Mouse (Mus musculus): ENCODE results near the gene BC052040. TPM values are rescaled to one million over a fixed set of nuclear protein-coding genes. Genes with fewer than 3 reads are reported as not detected.

BC052040 gene
- polyA plus RNA-seq, 1 experiment from 2014 or later = 15.9 TPM

DNA sequence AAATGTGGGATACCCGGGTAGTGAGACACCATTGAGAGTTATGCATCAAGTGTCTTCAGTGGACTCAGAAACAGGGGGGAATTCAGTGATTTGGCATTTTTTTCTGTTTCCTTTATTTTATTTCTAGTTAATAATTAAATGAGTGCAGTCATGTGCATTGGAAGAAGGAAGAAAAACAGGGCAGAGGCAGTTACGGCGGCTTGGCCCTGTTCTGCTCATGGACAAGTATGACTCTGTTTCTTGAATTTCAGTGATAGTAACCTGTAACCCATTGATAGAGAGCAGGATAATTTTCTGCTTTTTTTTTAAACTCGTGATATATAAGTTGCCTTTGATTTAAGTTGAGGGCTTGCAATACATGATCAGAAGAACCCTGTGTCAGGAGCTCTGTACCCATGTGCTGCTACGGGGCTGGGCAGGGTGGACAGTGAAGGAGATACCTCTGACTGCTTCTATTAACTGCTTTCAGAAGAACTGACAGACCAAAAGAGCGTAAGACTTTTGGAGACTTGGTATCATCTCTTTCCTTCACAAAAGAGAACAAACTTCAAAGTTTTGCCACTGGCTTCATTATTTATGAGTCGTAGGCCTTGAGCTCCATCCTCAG is 91.6 kb downstream of the BC052040 start:
- 92% methylated on average over 7 of the region's 7 CpGs for WGBS
- Histone ChIP-seq H3K9ac (no peak overlapping the region), H3K27ac (no peak overlapping the region), H3K36me3 (no peaks in the 10 kb centered on the region), H3K4me1 (no peaks in the 10 kb centered on the region), H3K9me3 (no peaks in the 10 kb centered on the region), H3K4me3 (no peak overlapping the region), H3K27me3 (replicated peaks) (no peaks in the 10 kb centered on the region), H3K4me2 (replicated peaks) (no peak overlapping the region)
- ATAC-seq (ENCODE audit: low FRiP score, low read depth) = no peak

DNA sequence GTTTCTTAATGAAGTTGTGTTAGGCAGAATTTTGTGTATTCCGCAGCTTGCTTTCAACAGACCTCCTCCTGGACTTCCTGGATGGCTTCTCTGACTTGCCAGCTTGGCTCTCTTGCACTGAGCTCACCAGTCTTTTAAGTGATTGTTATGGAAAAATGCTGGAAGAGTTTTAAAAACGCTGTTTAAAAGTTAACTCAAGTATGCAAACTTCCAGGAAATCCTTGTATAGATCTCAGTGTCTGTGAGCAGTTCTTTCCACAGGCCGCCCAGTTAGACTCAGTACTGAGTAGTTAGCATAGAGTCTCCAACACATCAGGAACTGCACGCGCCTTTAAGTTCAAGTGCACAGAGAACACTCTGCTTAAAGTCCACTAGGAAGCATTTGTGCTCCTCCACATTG is 97.3 kb downstream of the BC052040 start:
- 77% methylated on average over 5 of the region's 5 CpGs for WGBS
- H3K4me2 ChIP-seq (replicated peaks) = no peak overlapping the region
- no peaks in the 10 kb centered on the region for H3K4me1 ChIP-seq
- H3K9me3 ChIP-seq = no peaks in the 10 kb centered on the region
- H3K4me3 ChIP-seq = no peak overlapping the region
- no peak overlapping the region for H3K27ac ChIP-seq
- H3K27me3 ChIP-seq (replicated peaks) = no peaks in the 10 kb centered on the region
- H3K36me3 ChIP-seq = no peaks in the 10 kb centered on the region
- no peak for ATAC-seq (ENCODE audit: low FRiP score, low read depth)
- H3K9ac ChIP-seq = no peak overlapping the region

DNA sequence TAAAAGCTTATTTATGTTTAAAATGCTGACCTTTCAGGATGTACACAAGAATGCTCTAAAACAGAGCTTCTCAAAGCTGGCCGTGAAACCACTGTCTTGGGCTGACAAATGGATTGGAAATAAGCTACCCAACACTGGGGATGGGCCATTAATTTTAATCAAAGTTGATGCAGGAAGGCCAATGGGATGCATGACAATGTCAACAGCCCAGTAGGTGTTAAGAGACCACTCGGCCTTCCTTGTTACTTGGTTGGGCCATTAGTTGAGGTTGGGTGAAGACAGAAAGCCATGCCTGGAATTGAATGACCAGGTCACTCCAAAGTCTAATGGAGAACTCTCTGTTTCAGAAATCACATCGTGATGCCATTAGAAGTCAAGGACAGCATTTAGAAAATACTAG is 103.7 kb downstream of the BC052040 start:
- no peak overlapping the region for H3K9ac ChIP-seq
- H3K4me2 ChIP-seq (replicated peaks) = no peak overlapping the region
- H3K4me3 ChIP-seq = no peak overlapping the region
- no peaks in the 10 kb centered on the region for H3K9me3 ChIP-seq
- H3K36me3 ChIP-seq = no peaks in the 10 kb centered on the region
- no peaks in the 10 kb centered on the region for H3K27me3 ChIP-seq (replicated peaks)
- no peak overlapping the region for H3K27ac ChIP-seq
- H3K4me1 ChIP-seq = no peaks in the 10 kb centered on the region; the same call in 1 of the 2 replicates
- WGBS = 47% methylated on average over 3 of the region's 3 CpGs
- no peak for ATAC-seq (ENCODE audit: low FRiP score, low read depth)

- Histone ChIP-seq H3K9ac (no peak overlapping the region), H3K4me1 (no peaks in the 10 kb centered on the region; the same call in 1 of the 2 replicates), H3K9me3 (no peaks in the 10 kb centered on the region), H3K27me3 (replicated peaks) (no peaks in the 10 kb centered on the region), H3K4me2 (replicated peaks) (no peak overlapping the region), H3K36me3 (no peaks in the 10 kb centered on the region), H3K4me3 (no peak overlapping the region), H3K27ac (no peak overlapping the region)
- 95% methylated on average over 4 of the region's 4 CpGs for WGBS
- peak; percentile 25; the same call in 1 of the 2 replicates for ATAC-seq (ENCODE audit: low FRiP score, low read depth)
Observed at GRCm38 (mm10) chr2:115687612-115688011, 106.1 kb downstream of the BC052040 start.

DNA sequence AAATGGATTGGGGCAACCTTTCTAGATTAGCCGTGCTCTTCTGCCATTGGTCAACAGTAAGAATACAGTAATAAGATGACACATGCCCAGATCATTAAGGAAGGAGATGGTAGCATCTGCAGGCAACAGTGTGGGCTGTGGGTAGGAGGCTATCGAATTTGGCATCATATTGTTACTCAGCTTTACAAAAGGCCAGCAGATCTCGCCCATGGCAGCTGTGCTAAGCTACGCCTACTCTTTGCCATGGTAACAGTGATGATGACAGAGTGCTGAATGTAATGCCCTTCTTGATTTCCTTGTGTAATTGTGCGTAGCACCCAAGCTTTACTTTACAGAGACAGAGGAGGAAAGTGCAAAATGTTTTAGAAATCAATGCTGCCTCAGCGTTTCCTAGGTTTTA is 106.8 kb downstream of the BC052040 start:
- Histone ChIP-seq H3K27ac (no peak overlapping the region), H3K4me2 (replicated peaks) (no peak overlapping the region), H3K4me1 (no peaks in the 10 kb centered on the region; the same call in 1 of the 2 replicates), H3K27me3 (replicated peaks) (no peaks in the 10 kb centered on the region), H3K36me3 (no peaks in the 10 kb centered on the region), H3K9me3 (no peaks in the 10 kb centered on the region), H3K4me3 (no peak overlapping the region), H3K9ac (no peak overlapping the region)
- WGBS = 56% methylated on average over 6 of the region's 6 CpGs
- peak; percentile 79 for ATAC-seq (ENCODE audit: low FRiP score, low read depth)

DNA sequence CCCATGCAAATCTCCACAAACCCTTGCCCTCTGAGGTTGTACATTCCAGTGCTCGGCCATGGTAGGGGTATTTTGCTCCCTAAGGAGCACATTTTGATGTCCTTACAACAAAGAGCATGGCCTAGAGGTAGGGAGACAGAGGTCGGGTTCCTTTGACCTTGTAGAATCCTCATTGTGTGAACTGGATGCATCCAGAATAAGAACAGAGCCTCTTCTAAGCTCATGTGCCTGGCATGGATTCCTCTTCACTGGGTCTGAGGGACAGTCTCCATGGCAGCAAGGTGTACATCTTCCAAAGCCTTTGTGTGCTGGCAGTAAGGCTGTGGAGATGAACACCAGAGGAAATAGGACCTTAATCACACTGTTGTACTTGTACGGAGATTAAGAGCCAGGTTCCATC is 112.3 kb downstream of the BC052040 start:
- no peak overlapping the region for H3K27ac ChIP-seq
- no peaks in the 10 kb centered on the region for H3K4me1 ChIP-seq
- H3K36me3 ChIP-seq = no peaks in the 10 kb centered on the region
- ATAC-seq (ENCODE audit: low FRiP score, low read depth) = no peak
- no peaks in the 10 kb centered on the region for H3K27me3 ChIP-seq (replicated peaks)
- 80% methylated on average over 3 of the region's 3 CpGs for WGBS
- H3K4me3 ChIP-seq = no peak overlapping the region
- no peaks in the 10 kb centered on the region for H3K9me3 ChIP-seq
- no peak overlapping the region for H3K4me2 ChIP-seq (replicated peaks)
- H3K9ac ChIP-seq = no peak overlapping the region

GRCm38 (mm10) chr2:115694386-115694785 is 112.9 kb downstream of the BC052040 start:
- no peak overlapping the region for H3K4me2 ChIP-seq (replicated peaks)
- H3K9ac ChIP-seq = no peak overlapping the region
- H3K9me3 ChIP-seq = no peaks in the 10 kb centered on the region
- 89% methylated on average over 6 of the region's 6 CpGs for WGBS
- H3K4me3 ChIP-seq = no peak overlapping the region
- H3K27ac ChIP-seq = no peak overlapping the region
- no peaks in the 10 kb centered on the region for H3K4me1 ChIP-seq
- no peaks in the 10 kb centered on the region for H3K27me3 ChIP-seq (replicated peaks)
- no peak for ATAC-seq (ENCODE audit: low FRiP score, low read depth)
- no peaks in the 10 kb centered on the region for H3K36me3 ChIP-seq

DNA sequence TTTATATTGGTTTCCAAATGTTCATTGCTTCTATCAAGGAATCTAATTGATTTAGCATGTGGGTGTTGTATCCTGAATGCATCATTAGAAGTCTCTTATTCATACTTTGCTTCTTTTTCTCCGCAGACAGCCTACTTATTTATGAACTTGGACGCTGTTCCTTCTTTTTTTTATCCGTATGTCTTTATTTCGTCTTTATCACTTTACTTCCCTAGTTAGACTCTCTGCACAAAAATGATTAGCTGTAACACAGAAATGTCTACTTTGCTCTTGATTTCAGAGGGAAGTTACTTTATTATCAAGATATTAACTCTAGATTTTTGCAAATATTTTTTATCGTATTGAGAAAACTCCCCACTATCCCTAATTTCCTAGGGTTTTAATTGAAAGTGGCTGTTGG is 117.5 kb downstream of the BC052040 start:
- Histone ChIP-seq H3K9ac (no peak overlapping the region), H3K9me3 (no peaks in the 10 kb centered on the region), H3K4me1 (no peaks in the 10 kb centered on the region), H3K27ac (no peak overlapping the region), H3K4me2 (replicated peaks) (no peak overlapping the region), H3K4me3 (no peak overlapping the region), H3K27me3 (replicated peaks) (no peaks in the 10 kb centered on the region), H3K36me3 (no peaks in the 10 kb centered on the region)
- ATAC-seq (ENCODE audit: low FRiP score, low read depth) = no peak
- 88% methylated on average over 5 of the region's 5 CpGs for WGBS

- H3K27ac ChIP-seq = no peak overlapping the region
- H3K9ac ChIP-seq = no peak overlapping the region
- no peak for ATAC-seq (ENCODE audit: low FRiP score, low read depth)
- no peak overlapping the region for H3K4me2 ChIP-seq (replicated peaks)
- no peak overlapping the region for H3K4me3 ChIP-seq
- no peaks in the 10 kb centered on the region for H3K27me3 ChIP-seq (replicated peaks)
- H3K9me3 ChIP-seq = no peaks in the 10 kb centered on the region
- WGBS = 52% methylated on average over 5 of the region's 5 CpGs
- H3K36me3 ChIP-seq = no peaks in the 10 kb centered on the region
- H3K4me1 ChIP-seq = 0 out of 2 replicates have a peak, but pooled peaks cover 5% of the 10 kb centered on the region
Observed at GRCm38 (mm10) chr2:115702610-115703009, 121.1 kb downstream of the BC052040 start.

DNA sequence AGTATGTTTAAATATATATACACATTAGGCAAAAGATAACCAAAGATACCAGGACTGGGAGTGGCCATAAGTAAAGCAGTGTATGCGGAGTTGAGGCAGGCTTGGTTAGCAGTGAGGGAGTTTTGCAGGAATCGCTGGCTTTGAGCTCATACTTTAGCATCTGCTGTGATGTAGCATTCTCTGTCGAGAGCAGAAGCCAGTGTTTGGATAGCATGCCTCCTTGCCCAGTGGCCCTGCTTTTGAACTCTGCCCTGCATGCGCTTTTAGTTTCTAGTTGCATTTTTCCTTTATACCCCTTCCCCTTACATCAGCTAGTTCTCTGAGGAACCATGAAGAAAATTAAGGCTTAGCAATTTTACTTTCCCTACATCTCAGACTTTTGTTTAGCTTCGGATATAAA is 136.0 kb downstream of the BC052040 start:
- no peak overlapping the region for H3K27ac ChIP-seq
- H3K9ac ChIP-seq = no peak overlapping the region
- peaks cover 5% of the 10 kb centered on the region; the same call in 1 of the 2 replicates for H3K9me3 ChIP-seq
- no peaks in the 10 kb centered on the region for H3K27me3 ChIP-seq (replicated peaks)
- no peak overlapping the region for H3K4me2 ChIP-seq (replicated peaks)
- no peak overlapping the region for H3K4me3 ChIP-seq
- ATAC-seq (ENCODE audit: low FRiP score, low read depth) = no peak
- H3K4me1 ChIP-seq = no peaks in the 10 kb centered on the region
- H3K36me3 ChIP-seq = no peaks in the 10 kb centered on the region
- WGBS = 80% methylated on average over 5 of the region's 5 CpGs

GRCm38 (mm10) chr2:115717980-115718379 is 136.5 kb downstream of the BC052040 start:
- no peak overlapping the region for H3K9ac ChIP-seq
- H3K4me3 ChIP-seq = no peak overlapping the region
- ATAC-seq (ENCODE audit: low FRiP score, low read depth) = no peak
- WGBS = 78% methylated on average over 3 of the region's 3 CpGs
- H3K4me1 ChIP-seq = no peaks in the 10 kb centered on the region
- no peak overlapping the region for H3K4me2 ChIP-seq (replicated peaks)
- no peaks in the 10 kb centered on the region for H3K36me3 ChIP-seq
- peaks cover 5% of the 10 kb centered on the region; the same call in 1 of the 2 replicates for H3K9me3 ChIP-seq
- H3K27me3 ChIP-seq (replicated peaks) = no peaks in the 10 kb centered on the region
- no peak overlapping the region for H3K27ac ChIP-seq

GRCm38 (mm10) chr2:115723452-115723851 is 141.9 kb downstream of the BC052040 start:
- peak; percentile 76 for ATAC-seq (ENCODE audit: low FRiP score, low read depth)
- Histone ChIP-seq H3K9ac (no peak overlapping the region), H3K4me1 (peaks cover 8% of the 10 kb centered on the region), H3K4me2 (replicated peaks) (no peak overlapping the region), H3K9me3 (peaks cover 5% of the 10 kb centered on the region; the same call in 1 of the 2 replicates), H3K4me3 (no peak overlapping the region), H3K27ac (no peak overlapping the region), H3K36me3 (0 out of 2 replicates have a peak, but pooled peaks cover 2% of the 10 kb centered on the region), H3K27me3 (replicated peaks) (no peaks in the 10 kb centered on the region)
- 14% methylated on average over 8 of the region's 8 CpGs for WGBS

DNA sequence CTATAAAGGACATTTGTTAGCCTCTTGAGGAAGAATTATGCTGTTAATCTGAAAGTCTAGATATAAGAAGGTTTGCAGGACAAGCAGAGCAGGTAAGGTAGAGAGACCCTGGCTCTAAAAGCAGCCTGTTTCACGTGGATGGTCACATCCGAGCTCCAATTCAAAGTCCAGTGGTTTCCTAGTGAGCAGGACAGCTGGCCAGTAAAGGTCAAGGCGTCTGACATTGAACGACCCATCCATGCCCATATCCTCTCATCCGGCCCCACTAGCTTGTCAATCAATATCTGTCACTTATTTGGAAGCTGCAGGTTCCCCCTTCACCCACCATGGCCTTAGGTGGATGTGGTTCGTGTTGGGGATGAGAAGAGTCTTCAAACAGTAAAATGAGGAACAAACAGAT is 142.7 kb downstream of the BC052040 start:
- H3K27me3 ChIP-seq (replicated peaks) = no peaks in the 10 kb centered on the region
- peaks cover 5% of the 10 kb centered on the region; the same call in 1 of the 2 replicates for H3K9me3 ChIP-seq
- H3K27ac ChIP-seq = no peak overlapping the region
- H3K9ac ChIP-seq = no peak overlapping the region
- H3K36me3 ChIP-seq = 0 out of 2 replicates have a peak, but pooled peaks cover 2% of the 10 kb centered on the region
- ATAC-seq (ENCODE audit: low FRiP score, low read depth) = no peak
- no peak overlapping the region for H3K4me3 ChIP-seq
- H3K4me2 ChIP-seq (replicated peaks) = no peak overlapping the region
- peaks cover 8% of the 10 kb centered on the region for H3K4me1 ChIP-seq
- WGBS = 59% methylated on average over 6 of the region's 6 CpGs
